Mouse (Mus musculus) myocyte (in vitro differentiated cells): Measurements from ENCODE around the gene Alpk3.

Experiments
- CEBPB ChIP-seq: IDR thresholded peaks from 2 replicates; pipeline ENCODE4 v1.6.1; 2011; ENCODE audit warnings: mild to moderate bottlenecking, moderate library complexity; ENCODE audit not compliant: poor library complexity, insufficient read depth, severe bottlenecking
- MYOD1 ChIP-seq, 3 experiments: IDR thresholded peaks; one replicate each; pipeline ENCODE4 v1.6.1; 2011; ENCODE audit warnings: control low read depth in 2 of 3, low read depth in 2 of 3, mild to moderate bottlenecking in 2 of 3, moderate library complexity in 1 of 3; ENCODE audit not compliant: insufficient read length in 2 of 3, control insufficient read depth in 1 of 3
- POLR2A ChIP-seq: IDR thresholded peaks from one replicate; pipeline ENCODE4 v1.6.1; 2011; ENCODE audit warnings: low read depth, mild to moderate bottlenecking, control low read depth, moderate library complexity; ENCODE audit not compliant: insufficient read length

GRCm38 (mm10) chr7:81020307-81020706, 37.1 kb upstream of the Alpk3 start:
- TF ChIP-seq POLR2A (no peak), CEBPB (no peak), MYOD1 (IDR thresholded peaks at IDR 0.05; ENCODE audit: control insufficient read depth in 1 of 3, insufficient read length in 2 of 3, low read depth in 2 of 3) (no peak)
